Mouse (Mus musculus) hematopoietic stem cell, adult 5-6 weeks (primary cell): ENCODE measurements at regions not wholly inside any gene's neighbourhood (a gene's known extent, or its start where the extent isn't known, plus 50 kb on each side); places are given as distances from the start of the nearest gene placed in this dataset.

Experiments used
- ATAC-seq, 2 experiments: fragments of 125-278 bp in 1 of 2; replicated peaks in 1 of 2; 2 replicates each; pipeline ENCODE4 v1.8.0; 2016 to 2017; ENCODE audit warnings: inconsistent platforms in 2 of 2, mild to moderate bottlenecking in 2 of 2, moderate number of reproducible peaks in 2 of 2, low read depth in 1 of 2, moderate TSS enrichment in 1 of 2; ENCODE audit not compliant: low FRiP score in 2 of 2, poor library complexity in 2 of 2, severe bottlenecking in 2 of 2, insufficient read depth in 1 of 2, low TSS enrichment in 1 of 2

DNA sequence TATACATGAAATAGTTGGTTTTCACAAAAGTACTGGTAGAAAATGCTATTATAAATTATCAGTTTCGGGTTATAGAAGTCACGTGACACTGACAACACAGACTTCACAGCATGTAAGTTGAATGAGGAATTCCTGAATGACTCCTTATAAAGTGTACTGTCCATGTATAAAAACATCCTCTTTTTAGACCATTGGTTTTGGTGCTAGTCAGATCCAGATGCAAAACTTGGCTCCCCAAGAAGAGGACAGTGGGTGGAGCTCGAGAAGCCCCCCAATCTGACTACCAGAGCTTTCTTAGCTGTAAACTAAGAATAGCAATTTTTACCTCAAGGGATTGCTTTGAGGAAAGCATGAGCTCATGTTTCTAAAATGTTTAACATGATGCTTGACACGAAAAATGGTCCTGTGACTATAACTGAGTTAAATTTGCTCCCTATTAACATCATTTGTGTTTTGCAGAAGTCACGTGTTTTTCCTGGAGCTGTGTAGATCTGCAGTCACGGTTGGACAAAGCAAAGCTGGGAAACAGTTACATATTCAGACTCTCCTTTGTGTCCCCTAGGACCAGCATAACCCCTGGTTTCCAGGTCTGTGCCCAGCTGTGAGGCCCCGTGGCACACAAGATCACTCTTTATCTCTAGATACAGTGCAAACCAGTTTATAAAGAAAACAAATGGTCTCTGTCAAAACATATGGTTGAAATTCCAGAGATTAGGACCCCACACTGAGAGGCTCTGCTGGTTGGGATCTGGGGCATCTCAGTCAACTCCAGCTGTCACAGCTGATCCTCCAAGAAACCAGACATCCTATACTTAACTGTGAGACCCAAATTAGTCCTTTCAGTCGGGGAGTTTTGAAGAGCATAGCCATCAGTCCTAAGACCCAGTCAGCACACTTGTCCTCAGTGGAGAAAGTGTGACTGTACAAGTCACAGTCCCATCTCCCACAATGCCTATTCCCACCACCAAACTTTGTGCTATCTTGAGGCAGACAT lies 80.0 kb upstream of the P3h2 start:
- no peak for ATAC-seq

DNA sequence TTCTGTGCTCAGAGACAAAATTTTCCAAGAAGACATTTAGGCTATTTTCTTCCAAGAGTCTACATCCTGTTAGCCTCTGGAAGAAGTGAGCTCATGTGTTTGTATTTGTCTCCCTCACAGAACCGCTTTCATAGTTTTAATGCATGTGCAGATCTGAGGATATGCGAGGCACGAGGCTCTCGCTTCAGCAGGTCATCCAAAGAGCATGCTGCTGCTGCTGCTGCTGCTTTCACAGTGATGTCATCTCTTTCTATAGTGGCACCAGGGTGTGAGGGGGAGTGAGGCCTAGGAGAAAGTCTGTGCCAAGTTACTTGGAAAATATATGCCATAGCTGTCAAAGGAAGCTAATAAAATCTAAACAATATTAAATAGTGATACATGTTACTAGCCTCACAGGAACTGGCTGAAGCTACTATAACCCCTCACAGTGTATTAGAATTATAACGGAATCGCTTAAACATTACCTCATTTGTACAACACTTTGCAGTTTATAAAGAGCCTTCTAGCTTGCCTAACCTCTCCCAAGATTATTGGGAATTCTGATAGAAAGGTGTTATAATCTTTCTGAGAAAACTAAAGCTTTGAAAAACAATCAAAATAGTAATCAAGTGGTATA lies 79.2 kb upstream of the P3h2 start:
- ATAC-seq, result no peak

DNA sequence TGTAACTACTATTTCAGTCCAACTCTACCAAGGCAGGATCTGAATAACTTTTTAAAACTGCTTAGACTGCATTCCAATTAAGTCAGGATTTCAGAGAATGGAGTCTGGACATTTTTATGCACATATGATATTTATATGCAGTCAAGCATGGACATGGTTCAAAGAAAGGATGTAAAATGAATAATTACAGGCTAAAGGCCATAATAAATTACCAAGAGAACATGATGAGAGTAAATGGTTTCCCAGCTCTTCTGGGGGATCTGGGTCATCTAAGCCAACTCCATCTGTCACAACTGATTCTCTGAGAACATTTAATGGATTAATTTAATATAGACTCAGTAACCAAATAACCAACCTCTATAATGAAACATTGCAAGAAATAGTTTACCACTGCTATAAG lies 77.9 kb upstream of the P3h2 start:
- no peak for ATAC-seq

DNA sequence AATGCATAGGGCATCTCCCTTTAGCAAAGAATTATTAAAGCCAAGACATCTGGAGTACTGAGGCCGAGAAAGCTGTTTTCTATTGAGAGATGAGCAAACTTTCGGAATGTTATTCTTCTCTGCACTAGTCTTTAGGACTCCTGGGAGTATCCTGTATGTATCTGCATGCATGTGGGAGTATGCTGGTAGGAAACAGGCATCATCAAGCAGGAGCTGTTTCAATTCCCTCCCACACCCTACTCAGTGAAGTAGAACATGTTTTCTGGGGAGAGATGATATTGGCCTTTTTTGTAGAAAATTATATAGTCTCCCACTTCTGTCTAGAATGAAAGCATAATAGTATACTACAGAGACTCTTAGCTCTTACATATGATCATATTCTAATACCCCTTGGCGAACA lies 76.1 kb upstream of the P3h2 start:
- no peak for ATAC-seq

DNA sequence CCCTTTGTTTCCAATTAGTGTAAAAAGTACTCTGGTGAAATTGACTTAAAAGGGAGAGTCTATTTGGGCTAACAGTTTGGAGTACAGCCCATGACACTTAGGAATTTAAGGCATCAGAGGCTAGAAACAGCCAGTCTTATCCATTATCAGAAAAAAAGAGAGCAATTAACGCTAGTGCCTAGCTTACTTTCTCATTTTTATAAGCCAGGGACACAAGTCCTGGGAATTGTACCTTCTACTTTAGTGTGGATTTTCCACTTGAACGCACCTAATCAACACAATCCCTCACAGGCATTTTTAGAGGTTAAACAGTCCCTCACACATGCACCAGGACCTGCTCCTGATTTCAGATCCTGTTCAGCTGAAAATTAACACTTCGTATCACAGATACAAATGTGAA lies 65.9 kb upstream of the P3h2 start:
- ATAC-seq, result no peak

DNA sequence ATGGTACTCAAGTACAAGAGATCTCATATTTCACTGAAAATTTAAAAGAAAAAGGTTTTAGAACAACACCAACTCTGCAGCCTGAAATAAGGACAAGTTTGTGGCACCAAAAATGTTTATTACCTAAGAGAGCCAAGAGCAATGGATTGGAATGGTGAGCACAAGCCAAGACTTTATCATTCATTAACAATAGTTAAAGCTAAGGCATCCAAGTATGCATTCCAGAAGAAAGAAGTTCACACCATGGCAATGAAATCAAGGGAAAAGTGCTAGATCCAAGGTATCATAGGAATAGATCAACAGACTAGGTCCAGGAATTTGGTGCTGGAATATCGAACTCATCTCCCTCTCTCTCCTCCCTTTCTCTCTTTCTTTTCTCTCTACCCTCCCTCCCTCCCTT lies 63.8 kb upstream of the P3h2 start:
- no peak for ATAC-seq

DNA sequence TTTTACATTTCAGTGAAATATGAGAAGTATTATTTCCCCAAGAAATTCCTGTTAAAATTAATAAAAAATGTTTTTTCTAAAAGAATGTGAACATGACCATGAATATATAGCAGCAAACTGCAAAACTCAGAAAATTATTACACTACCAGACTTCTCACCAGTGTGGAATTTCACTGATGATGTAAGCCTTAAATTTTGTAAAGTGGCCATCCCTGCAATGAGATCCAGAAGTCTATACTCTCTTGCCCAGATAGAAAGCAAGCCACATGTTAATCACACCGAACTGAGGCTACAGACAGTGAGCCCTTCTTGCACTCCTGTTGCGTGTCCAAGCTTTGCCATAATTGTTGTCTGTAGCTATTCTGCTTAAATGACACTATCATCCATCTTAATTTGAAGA lies 62.6 kb upstream of the P3h2 start:
- no peak for ATAC-seq

DNA sequence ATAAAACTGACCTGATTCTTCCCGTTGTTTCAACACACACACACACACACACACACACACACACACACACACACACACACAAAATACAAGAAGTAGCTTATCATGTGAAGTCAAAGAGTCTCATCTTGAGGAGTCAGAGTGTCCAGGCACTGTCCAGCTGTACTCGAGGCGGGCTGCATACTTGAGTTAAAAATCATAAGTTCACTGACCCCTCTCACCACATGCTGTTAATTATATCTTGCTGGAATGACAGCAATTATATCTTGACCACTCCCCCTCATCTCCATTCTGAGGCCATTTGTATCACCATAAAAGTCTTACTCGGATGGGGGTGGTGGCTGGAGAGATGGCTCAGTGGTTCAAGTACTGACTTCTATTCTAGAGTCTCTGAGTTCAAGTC lies 58.5 kb upstream of the P3h2 start:
- no peak for ATAC-seq

DNA sequence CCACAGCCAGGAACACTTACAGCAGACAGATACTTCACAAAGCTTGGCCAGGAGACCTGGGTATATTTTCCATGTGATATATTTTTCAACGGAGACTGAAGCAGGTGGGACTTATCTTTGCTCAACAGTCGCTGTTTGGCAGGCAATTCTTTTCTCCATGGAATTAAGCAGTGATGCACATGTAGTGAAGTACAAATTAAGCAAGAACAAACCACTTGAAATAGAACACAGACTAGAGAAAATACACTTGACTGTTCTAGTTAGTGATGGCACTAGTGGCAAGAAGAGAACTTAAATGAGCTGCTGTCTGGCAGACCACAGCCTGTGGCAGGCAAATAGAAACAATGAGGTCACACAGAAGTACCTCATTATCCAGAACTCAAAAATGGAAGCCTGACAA lies 57.8 kb upstream of the P3h2 start:
- no peak for ATAC-seq

DNA sequence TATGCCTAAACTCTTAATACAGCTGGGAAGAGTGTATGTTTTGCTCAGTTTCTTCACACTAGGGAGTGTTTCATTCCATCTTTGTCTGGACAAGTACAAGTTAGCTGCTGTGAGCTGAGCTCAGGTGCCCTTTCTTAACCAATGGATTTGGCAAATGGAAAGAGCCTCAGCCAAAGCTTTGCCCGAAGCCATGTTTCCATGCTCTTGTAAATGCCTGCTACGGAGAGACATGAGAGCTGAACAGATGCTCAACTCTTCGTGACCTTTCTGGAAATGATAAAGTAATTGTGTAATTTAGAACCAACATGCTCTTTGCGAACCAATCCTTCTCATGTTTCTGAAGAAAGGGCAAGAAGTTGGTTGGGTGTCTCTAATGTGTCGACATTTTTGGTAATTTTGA lies 52.0 kb upstream of the P3h2 start:
- no peak for ATAC-seq
